Mouse (Mus musculus) kidney, embryonic 14.5 days (tissue): Measurements from ENCODE around the gene Zfp729b. TPM values are rescaled to one million over a fixed set of nuclear protein-coding genes. Genes with fewer than 3 reads are reported as not detected.

Experiments
- polyA plus RNA-seq: library from polyadenylated mRNA; unstranded; fragments of >200 nt; fragmentation: Nextera tagmentation; extraction: Ambion mirVana; gene quantifications from 2 replicates; pipeline ENCODE4 v1.2.1, GENCODE M21; 2014

Zfp729b gene
- polyA plus RNA-seq, 1 experiment from 2014 or later = 5.0 TPM

Other genes starting within 250 kb of the Zfp729b start
- gene Gm28044, start 249.2 kb downstream of the Zfp729b start, polyA plus RNA-seq = not detected in 2 replicates
- 1.4 and 1.6 TPM in 2 replicates for gene Zfp953, start 249.1 kb downstream of the Zfp729b start, polyA plus RNA-seq
- 0.38 and 0.50 TPM in 2 replicates for gene Gm28041, start 234.0 kb downstream of the Zfp729b start, polyA plus RNA-seq
- gene Zfp456, start 233.9 kb downstream of the Zfp729b start, polyA plus RNA-seq = 1.3 and 2.2 TPM in 2 replicates
- 4.3 and 6.0 TPM in 2 replicates for gene Zfp429, start 209.9 kb downstream of the Zfp729b start, polyA plus RNA-seq
- 0.31 and 2.3 TPM in 2 replicates for gene Zfp459, start 188.3 kb downstream of the Zfp729b start, polyA plus RNA-seq
- gene Zfp874a, start 158.1 kb downstream of the Zfp729b start, polyA plus RNA-seq = 5.6 and 10.4 TPM in 2 replicates
- 2.2 and 2.3 TPM in 2 replicates for gene Zfp874b, start 125.4 kb downstream of the Zfp729b start, polyA plus RNA-seq
- 13.5 and 16.7 TPM in 2 replicates for gene Zfp58, start 109.2 kb downstream of the Zfp729b start, polyA plus RNA-seq
- not detected in 2 replicates for gene Gm26965, start 83.6 kb downstream of the Zfp729b start, polyA plus RNA-seq
- 22.5 and 28.5 TPM in 2 replicates for gene Zfp87, start 83.5 kb downstream of the Zfp729b start, polyA plus RNA-seq
- 15.2 and 17.7 TPM in 2 replicates for gene Zfp748, start 55.9 kb downstream of the Zfp729b start, polyA plus RNA-seq
- gene Gm49345, start 28.1 kb upstream of the Zfp729b start, polyA plus RNA-seq = not detected in 2 replicates
- gene Zfp729a, start 28.1 kb upstream of the Zfp729b start, polyA plus RNA-seq = 3.6 and 5.7 TPM in 2 replicates
- 9.6 and 11.2 TPM in 2 replicates for gene Zfp738, start 77.4 kb upstream of the Zfp729b start, polyA plus RNA-seq
- 4.3 and 5.6 TPM in 2 replicates for gene Zfp65, start 119.5 kb upstream of the Zfp729b start, polyA plus RNA-seq
- 7.1 and 7.6 TPM in 2 replicates for gene Zfp85, start 145.5 kb upstream of the Zfp729b start, polyA plus RNA-seq
- gene Zfp493, start 170.0 kb upstream of the Zfp729b start, polyA plus RNA-seq = 2.2 and 3.7 TPM in 2 replicates
- 7.3 and 8.8 TPM in 2 replicates for gene Zfp273, start 204.0 kb upstream of the Zfp729b start, polyA plus RNA-seq
- gene Gm10037, start 221.4 kb upstream of the Zfp729b start, polyA plus RNA-seq = 2.6 and 2.7 TPM in 2 replicates